Comparison of ENCODE assay signal across 8 mouse cellular contexts in genomic region chr6:115734909-115735308, GRCm38 (mm10). TPM values are rescaled to one million over a fixed set of nuclear protein-coding genes. Genes with fewer than 3 reads are reported as not detected.
DNase-seq lines count a peak whose midpoint lies in the region; ATAC-seq and TF ChIP-seq lines count a peak whose summit lies in the region.

No protein-coding gene starts in this region.

- intact Hi-C loops in heart, postnatal 36 days (cut with DNase I) = no loop called here

- DNase-seq in heart, postnatal 36 days = peak; percentile 27 to 51
- no peak for DNase-seq in heart, embryonic 10.5 days (ENCODE audit: low spot score)
- peak; percentile 37 to 73 for DNase-seq in spleen, postnatal 4 days (ENCODE audit: low spot score in 2 of 2)
- no peak for DNase-seq in spleen, adult 18-20 months
- peak; percentile 19 for DNase-seq in embryo, embryonic 9.5 days (ENCODE audit: extremely low spot score)
- no peak for DNase-seq in midbrain, postnatal 0 days (ENCODE audit: low spot score)
- no peak for DNase-seq in ovary, postnatal 14 days (ENCODE audit: low spot score)
- DNase-seq in urinary bladder, adult 18-20 months (ENCODE audit: low spot score in 2 of 2) = no peak

- H3K4me3 ChIP-seq in heart, embryonic 10.5 days = no peak overlapping the region
- no peak overlapping the region for H3K4me3 ChIP-seq in midbrain, postnatal 0 days (ENCODE audit: low read depth, low read length)

- no peaks in the 10 kb centered on the region for H3K9me3 ChIP-seq in heart, embryonic 10.5 days
- H3K9me3 ChIP-seq in midbrain, postnatal 0 days (ENCODE audit: low read length) = no peaks in the 10 kb centered on the region

- H3K4me2 ChIP-seq in midbrain, postnatal 0 days (ENCODE audit: low read depth, low read length, poor library complexity, severe bottlenecking) = no peak overlapping the region

- no peak overlapping the region for H3K27ac ChIP-seq in heart, embryonic 10.5 days
- H3K27ac ChIP-seq in midbrain, postnatal 0 days (ENCODE audit: low read depth, low read length) = no peak overlapping the region

- no peak overlapping the region for H3K9ac ChIP-seq in midbrain, postnatal 0 days (replicated peaks; ENCODE audit: low read length, poor library complexity, severe bottlenecking)

- no peak for ATAC-seq in midbrain, postnatal 0 days (ENCODE audit: low FRiP score)

- no peaks in the 10 kb centered on the region for H3K36me3 ChIP-seq in heart, embryonic 10.5 days
- H3K36me3 ChIP-seq in midbrain, postnatal 0 days (ENCODE audit: insufficient read depth, low read length) = no peaks in the 10 kb centered on the region

- H3K4me1 ChIP-seq in heart, embryonic 10.5 days = peaks cover 10% of the 10 kb centered on the region; the same call in 1 of the 2 replicates
- H3K4me1 ChIP-seq in midbrain, postnatal 0 days (ENCODE audit: insufficient read depth, low read length) = no peaks in the 10 kb centered on the region

- 66% methylated on average over 4 of the region's 4 CpGs for WGBS in heart, embryonic 10.5 days
- 71% methylated on average over 4 of the region's 4 CpGs for WGBS in midbrain, postnatal 0 days

- peak; percentile 62 for TF ChIP-seq CTCF in midbrain, postnatal 0 days (IDR thresholded peaks at IDR 0.05)

- no peaks in the 10 kb centered on the region for H3K27me3 ChIP-seq in heart, embryonic 10.5 days (ENCODE audit: insufficient read depth, poor library complexity, severe bottlenecking)
- no peaks in the 10 kb centered on the region for H3K27me3 ChIP-seq in midbrain, postnatal 0 days (ENCODE audit: insufficient read depth, low read length)

RNA-seq across cellular contexts. Expression of gene Tmem40, which starts 27.3 kb away (rescaled TPM):
- total RNA-seq in heart, postnatal 36 days (2021) = under 1 TPM; 0.33 to 0.60 TPM
- 2.8 and 3.3 TPM in 2 replicates for polyA plus RNA-seq in heart, embryonic 10.5 days (2016; fragmentation: Nextera tagmentation; extraction: Ambion mirVana)
- 0.99 and 1.5 TPM in 2 replicates for total RNA-seq in midbrain, postnatal 0 days (2014; rRNA removed)
- 1.5 TPM in 2 replicates for polyA plus RNA-seq in midbrain, postnatal 0 days (2015; fragmentation: Nextera tagmentation; extraction: Ambion mirVana)

RNA-seq across cellular contexts. Expression of gene Cand2, which starts 39.4 kb away (rescaled TPM):
- total RNA-seq in heart, postnatal 36 days (2021) = 10 to 100 TPM; 72.4 to 76.5 TPM
- 60.0 and 73.9 TPM in 2 replicates for polyA plus RNA-seq in heart, embryonic 10.5 days (2016; fragmentation: Nextera tagmentation; extraction: Ambion mirVana)
- 9.3 and 10.2 TPM in 2 replicates for total RNA-seq in midbrain, postnatal 0 days (2014; rRNA removed)
- 4.2 and 4.3 TPM in 2 replicates for polyA plus RNA-seq in midbrain, postnatal 0 days (2015; fragmentation: Nextera tagmentation; extraction: Ambion mirVana)

RNA-seq across cellular contexts. Expression of gene Raf1, which starts 58.5 kb away (rescaled TPM):
- total RNA-seq in heart, postnatal 36 days (2021) = 100 to 1,000 TPM; 113 to 115 TPM
- 94.0 and 101 TPM in 2 replicates for polyA plus RNA-seq in heart, embryonic 10.5 days (2016; fragmentation: Nextera tagmentation; extraction: Ambion mirVana)
- total RNA-seq in midbrain, postnatal 0 days (2014; rRNA removed) = 195 and 196 TPM in 2 replicates
- 88.2 and 89.1 TPM in 2 replicates for polyA plus RNA-seq in midbrain, postnatal 0 days (2015; fragmentation: Nextera tagmentation; extraction: Ambion mirVana)

Comparison
In these comparisons a context has a peak if more than half of its experiments do, and no peak if none do; other contexts are left out.
1. DNase-seq: peak in heart, postnatal 36 days (2 of 2), spleen, postnatal 4 days (2 of 2) and embryo, embryonic 9.5 days (single experiment); none in heart, embryonic 10.5 days (single experiment), spleen, adult 18-20 months (0 of 2), midbrain, postnatal 0 days (single experiment), ovary, postnatal 14 days (single experiment) and urinary bladder, adult 18-20 months (0 of 2).